Mouse (Mus musculus) gastrocnemius, postnatal 10 days (tissue): ENCODE data around the gene Chac1. TPM values are rescaled to one million over a fixed set of nuclear protein-coding genes. Genes with fewer than 3 reads are reported as not detected.

Source experiments
- DNase-seq: peaks from one replicate; pipeline ENCODE4 v3.0.0; 2021; ENCODE audit warnings: mixed read lengths
- total RNA-seq, 2 experiments: library from RNA; stranded (reverse); gene quantifications; 2 replicates each; pipeline ENCODE4 v1.2.3; 2021

Chac1 gene
- total RNA-seq, 2 experiments from 2014 or later = 7.0 to 18.8 TPM

DNA sequence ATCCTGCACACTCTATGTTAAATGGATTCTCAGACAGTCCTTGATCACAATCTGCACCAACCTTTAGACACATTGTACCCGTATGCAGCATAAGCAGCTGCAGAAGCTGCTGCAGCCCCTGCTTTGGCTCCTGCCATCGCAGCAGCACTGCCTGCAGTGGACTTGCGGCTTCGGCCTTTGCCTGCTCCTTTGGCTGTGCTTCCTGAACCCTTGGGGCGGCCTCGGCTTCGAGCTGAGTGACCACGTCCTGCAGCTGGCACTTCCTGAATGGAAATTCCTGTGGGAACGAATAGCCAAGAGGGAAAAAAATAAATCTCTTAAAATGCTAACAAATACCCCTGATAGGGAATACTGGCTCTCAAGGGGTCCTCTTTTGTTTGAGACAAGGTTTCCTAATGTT lies 26.3 kb downstream of the Chac1 start:
- no peak for DNase-seq

DNA sequence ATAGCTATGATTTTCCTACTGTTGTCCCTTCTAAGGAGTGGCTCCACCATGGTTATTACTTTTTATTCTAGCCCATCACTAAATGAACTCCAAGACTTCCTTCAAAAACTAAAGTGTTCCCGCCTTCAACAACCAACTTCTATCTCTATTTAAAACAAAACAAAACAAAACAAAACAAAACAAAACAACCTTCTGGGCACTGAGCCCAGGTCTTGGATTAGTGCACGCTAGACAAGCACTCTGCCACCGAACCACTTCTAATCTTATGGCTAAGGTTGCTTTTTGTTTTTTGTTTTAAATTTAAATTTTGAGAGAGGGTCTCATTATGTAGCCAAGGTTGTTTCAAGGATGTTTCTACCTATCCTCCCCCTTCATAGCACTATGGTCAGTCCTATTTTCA lies 26.8 kb downstream of the Chac1 start:
- no peak for DNase-seq

DNA sequence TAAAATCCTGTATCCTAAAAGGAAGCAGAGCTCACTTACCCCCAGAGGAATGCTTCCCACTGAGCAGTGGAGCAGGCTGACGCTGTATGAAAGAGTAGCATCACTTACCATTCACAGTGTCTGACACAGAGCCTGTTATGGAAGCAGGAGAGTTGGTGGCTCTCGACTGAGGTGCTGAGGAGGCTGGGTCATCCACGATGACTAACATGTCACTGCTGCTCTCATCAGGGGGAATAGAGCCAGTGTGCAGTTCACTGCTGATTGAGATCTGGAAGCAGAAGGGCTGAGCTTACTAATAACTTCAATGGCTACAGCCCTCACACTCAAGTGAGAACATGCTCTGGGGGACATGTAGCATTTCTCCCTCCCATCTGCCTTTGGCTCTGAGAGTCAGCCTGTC lies 28.4 kb downstream of the Chac1 start:
- DNase-seq = no peak

DNA sequence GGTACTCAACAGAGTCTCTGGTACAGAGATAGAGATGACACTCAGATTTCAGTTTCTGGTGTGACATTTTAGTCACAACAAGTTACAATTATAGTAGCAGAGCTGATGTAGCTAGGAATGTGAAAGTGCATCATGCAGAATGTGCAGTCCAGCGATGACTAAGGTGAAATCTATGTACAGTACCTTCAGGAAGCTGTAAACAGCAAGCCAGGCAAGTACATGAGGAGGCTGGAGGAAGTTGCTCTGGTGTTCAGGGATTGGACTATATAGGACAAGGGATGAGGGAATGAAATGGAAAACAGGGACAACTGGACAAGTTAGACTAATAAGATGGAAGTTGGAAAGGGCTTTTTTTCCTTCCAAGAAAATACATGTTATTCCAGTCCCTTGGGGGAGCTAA lies 37.2 kb downstream of the Chac1 start:
- no peak for DNase-seq

DNA sequence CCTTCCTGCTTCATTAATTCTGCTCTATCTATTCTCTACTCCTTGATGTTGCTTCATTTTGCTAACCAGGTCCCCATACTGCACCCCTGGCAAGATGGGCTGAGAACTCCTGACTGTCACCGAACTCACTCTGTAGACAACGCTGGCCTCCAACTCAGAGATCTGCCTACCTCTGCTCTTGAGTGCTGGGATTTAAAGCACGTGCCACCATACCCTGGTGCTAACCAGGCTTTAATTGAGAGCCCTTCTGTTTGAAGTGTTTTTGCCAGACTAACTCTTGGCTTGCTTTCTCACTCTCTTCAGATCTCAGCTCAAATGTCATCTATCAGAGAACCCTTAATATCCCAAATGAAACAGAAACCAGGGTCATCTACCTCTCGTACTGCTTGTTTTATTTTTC lies 39.0 kb downstream of the Chac1 start:
- DNase-seq = no peak

DNA sequence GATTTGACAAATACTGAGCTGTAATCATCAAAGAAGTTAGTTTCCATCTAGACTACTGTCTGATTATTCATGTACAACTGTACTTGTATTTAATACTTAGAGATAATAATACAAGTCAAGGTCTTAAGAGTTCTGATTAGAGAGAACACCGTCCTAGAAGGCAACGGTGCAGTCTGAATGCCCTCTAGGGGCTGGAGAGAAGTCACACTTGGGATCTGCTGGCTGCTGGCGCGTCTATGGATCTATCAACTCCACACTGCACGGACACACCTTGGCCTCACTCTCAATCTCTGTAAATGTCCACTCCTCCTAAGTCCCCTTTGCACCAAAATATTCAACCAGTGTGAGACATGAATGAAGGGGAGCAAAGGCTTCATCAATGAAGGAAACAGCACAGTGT lies 47.2 kb downstream of the Chac1 start:
- no peak for DNase-seq

DNA sequence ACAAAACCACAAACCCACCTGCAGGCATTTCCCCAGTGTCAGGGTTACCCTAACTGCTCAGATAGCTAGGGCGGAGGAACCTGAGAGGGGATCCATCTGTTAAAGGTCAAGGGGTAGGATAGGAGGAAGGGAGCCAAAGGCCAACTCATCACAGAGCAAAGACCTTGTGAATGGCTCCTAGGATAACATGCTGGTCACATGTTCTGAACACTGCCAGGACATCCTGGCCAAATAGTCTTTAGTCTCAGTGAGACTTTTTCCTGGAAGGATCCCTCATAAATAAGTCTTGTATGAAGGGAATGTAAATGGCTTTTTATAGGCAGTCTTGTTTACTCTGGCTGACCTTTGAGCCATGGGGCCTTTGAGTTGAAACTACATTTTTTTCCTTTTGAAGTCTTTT lies 47.6 kb downstream of the Chac1 start:
- no peak for DNase-seq

DNA sequence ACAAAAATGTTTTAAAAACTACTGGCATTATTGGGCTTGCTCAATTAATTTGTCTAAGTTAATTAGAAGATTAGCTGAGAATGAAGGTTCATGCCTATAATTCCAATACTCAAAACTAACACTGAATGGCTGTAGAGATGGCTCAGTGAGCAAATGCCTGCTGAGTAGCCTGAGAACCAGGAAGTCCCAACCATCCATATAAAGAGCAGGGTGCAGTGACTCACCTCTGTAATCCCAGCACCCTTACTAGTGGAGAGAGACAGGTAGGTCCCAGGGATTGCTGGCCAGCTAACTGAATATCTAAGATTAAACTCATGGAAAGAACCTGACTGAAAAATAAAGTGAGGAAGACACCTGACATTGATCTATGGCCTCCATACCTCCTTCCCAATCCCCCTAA lies 48.3 kb downstream of the Chac1 start:
- DNase-seq = no peak

Other genes with a start within 250 kb of the Chac1 start
- 1 to 10 TPM; 3.7 to 4.0 TPM for gene Rad51, start 238.4 kb upstream of the Chac1 start, total RNA-seq
- gene Rmdn3, start 194.2 kb upstream of the Chac1 start, total RNA-seq = 1 to 10 TPM; 6.8 to 8.9 TPM
- under 1 TPM in 1 of 2 experiments, not detected in 1; 0.72 TPM for gene Gchfr, start 183.5 kb upstream of the Chac1 start, total RNA-seq
- under 1 TPM in 1 of 2 experiments, not detected in 1; 0.16 TPM for gene Gm14137, start 176.7 kb upstream of the Chac1 start, total RNA-seq
- 10 to 100 TPM; 13.6 to 21.8 TPM for gene Zfyve19, start 142.6 kb upstream of the Chac1 start, total RNA-seq
- gene Dnajc17, start 142.4 kb upstream of the Chac1 start, total RNA-seq = 10 to 100 TPM; 11.8 to 11.9 TPM
- gene Ppp1r14d, start 121.3 kb upstream of the Chac1 start, total RNA-seq = not detected
- gene Spint1, start 113.9 kb upstream of the Chac1 start, total RNA-seq = under 1 TPM; 0.18 to 0.49 TPM
- not detected for gene Rhov, start 80.0 kb upstream of the Chac1 start, total RNA-seq
- 1 to 10 TPM; 9.7 to 9.9 TPM for gene Vps18, start 62.5 kb upstream of the Chac1 start, total RNA-seq
- gene Dll4, start 25.4 kb upstream of the Chac1 start, total RNA-seq = 10 to 100 TPM; 12.6 to 12.9 TPM
- gene Ino80, start 126.5 kb downstream of the Chac1 start, total RNA-seq = 10 to 100 TPM; 12.6 to 16.5 TPM
- gene Exd1, start 196.4 kb downstream of the Chac1 start, total RNA-seq = under 1 TPM; 0.14 to 0.20 TPM
- 10 to 100 TPM; 55.8 to 57.9 TPM for gene Chp1, start 196.5 kb downstream of the Chac1 start, total RNA-seq